Mouse (Mus musculus) liver, adult 2 months (tissue): ENCODE data around the gene Wrap53. TPM values are rescaled to one million over a fixed set of nuclear protein-coding genes. Genes with fewer than 3 reads are reported as not detected.

Experiments used
- DNase-seq: peaks from one replicate; pipeline ENCODE4 v3.0.0-alpha.2; 2011; ENCODE audit warnings: low read depth, low spot score; ENCODE audit errors: extremely low read depth
- H3K27ac ChIP-seq: fragments of 200-500 bp; replicated peaks from 2 replicates; pipeline ENCODE4 v1.5.1; 2012; ENCODE audit warnings: low read depth, mild to moderate bottlenecking, control low read depth, inconsistent platforms, low read length; ENCODE audit not compliant: insufficient read depth
- H3K27me3 ChIP-seq: fragments of 200-500 bp; 2 replicates; pipeline ENCODE4 v1.6.1; 2012; ENCODE audit warnings: mild to moderate bottlenecking, moderate library complexity, low read length, inconsistent platforms; ENCODE audit not compliant: control insufficient read depth, insufficient read depth
- H3K36me3 ChIP-seq: fragments of 200-500 bp; 2 replicates; pipeline ENCODE4 v1.6.1; 2012; ENCODE audit warnings: low read length, inconsistent platforms; ENCODE audit not compliant: control insufficient read depth, insufficient read depth
- H3K4me1 ChIP-seq: fragments of 200-500 bp; 2 replicates; pipeline ENCODE4 v1.6.1; 2011; ENCODE audit warnings: low read length; ENCODE audit not compliant: control insufficient read depth, insufficient read depth
- H3K4me3 ChIP-seq: fragments of 200-500 bp; 2 replicates; pipeline ENCODE4 v1.5.1; 2011; ENCODE audit warnings: low read depth, mild to moderate bottlenecking, control low read depth, low read length, moderate library complexity; ENCODE audit not compliant: insufficient read depth
- H3K79me2 ChIP-seq: fragments of 200-500 bp; 2 replicates; pipeline ENCODE4 v1.6.1; 2012; ENCODE audit warnings: inconsistent platforms, mild to moderate bottlenecking, low read length, moderate library complexity; ENCODE audit not compliant: control insufficient read depth, insufficient read depth
- H3K9ac ChIP-seq: fragments of 200-500 bp; 2 replicates; pipeline ENCODE4 v1.6.1; 2012; ENCODE audit warnings: low read depth, mild to moderate bottlenecking, control low read depth, inconsistent platforms, low read length
- CTCF ChIP-seq: fragments of 200-500 bp; IDR thresholded peaks from 2 replicates; pipeline ENCODE4 v1.5.1; 2011; ENCODE audit warnings: low read depth, low read length, control low read depth
- POLR2A ChIP-seq: fragments of 200-500 bp; IDR thresholded peaks from 2 replicates; pipeline ENCODE4 v1.6.1; 2011; ENCODE audit warnings: low read length, control low read depth; ENCODE audit not compliant: insufficient read depth; ENCODE audit errors: extremely low read depth
- WGBS: fragments of 180-500 bp; shearing (Covaris S2); methylation state at CpG from one replicate; pipeline ENCODE4 v1.1.7; 2018; 5-methylcytosine and 5-hydroxymethylcytosine counted together
- polyA plus RNA-seq: library from polyadenylated mRNA; depleted of rRNA; stranded (reverse); fragments of >200 nt; gene quantifications from 2 replicates; pipeline ENCODE4 v1.2.3, GENCODE M21; 2012
- total RNA-seq: library from RNA; depleted of rRNA; stranded (reverse); fragments of >200 nt; gene quantifications from 2 replicates; pipeline ENCODE4 v1.2.3, GENCODE M21; 2014

The Wrap53 gene
- total and polyA plus RNA-seq, 2 experiments = 5.6 to 11.2 TPM

- peak; percentile 27 for DNase-seq
- Histone ChIP-seq H3K27me3 (no peaks in the 10 kb centered on the region), H3K79me2 (no peaks in the 10 kb centered on the region), H3K4me1 (no peaks in the 10 kb centered on the region), H3K4me3 (no peak overlapping the region), H3K36me3 (no peaks in the 10 kb centered on the region), H3K9ac (no peak overlapping the region), H3K27ac (no peak overlapping the region)
- no peak for TF ChIP-seq CTCF
- TF ChIP-seq POLR2A = no peak
- WGBS = 80% methylated on average over 5 of the region's 5 CpGs
Measured at GRCm38 (mm10) chr11:69554539-69555140, 25.4 kb downstream of the Wrap53 start.

- no peak overlapping the region for H3K27ac ChIP-seq
- no peak overlapping the region for H3K4me3 ChIP-seq
- no peaks in the 10 kb centered on the region for H3K79me2 ChIP-seq
- H3K36me3 ChIP-seq = no peaks in the 10 kb centered on the region
- H3K4me1 ChIP-seq = no peaks in the 10 kb centered on the region
- DNase-seq = no peak
- H3K9ac ChIP-seq = no peak overlapping the region
- 46% methylated on average over 2 of the region's 2 CpGs for WGBS
- H3K27me3 ChIP-seq = no peaks in the 10 kb centered on the region
- TF ChIP-seq POLR2A (no peak), CTCF (no peak)
Measured at GRCm38 (mm10) chr11:69553341-69553721, 26.7 kb downstream of the Wrap53 start.

GRCm38 (mm10) chr11:69552622-69553340 is 27.3 kb downstream of the Wrap53 start:
- Histone ChIP-seq H3K4me3 (no peak overlapping the region), H3K27ac (no peak overlapping the region), H3K4me1 (no peaks in the 10 kb centered on the region), H3K36me3 (no peaks in the 10 kb centered on the region), H3K27me3 (0 out of 2 replicates have a peak, but pooled peaks cover under 1% of the 10 kb centered on the region), H3K79me2 (no peaks in the 10 kb centered on the region), H3K9ac (no peak overlapping the region)
- 37% methylated on average over 14 of the region's 14 CpGs for WGBS
- no peak for TF ChIP-seq CTCF
- TF ChIP-seq POLR2A = no peak
- DNase-seq = no peak

- Histone ChIP-seq H3K79me2 (no peaks in the 10 kb centered on the region), H3K27ac (no peak overlapping the region), H3K4me3 (no peak overlapping the region), H3K4me1 (peaks cover 5% of the 10 kb centered on the region), H3K36me3 (no peaks in the 10 kb centered on the region), H3K27me3 (0 out of 2 replicates have a peak, but pooled peaks cover 2% of the 10 kb centered on the region), H3K9ac (no peak overlapping the region)
- 65% methylated on average over 4 of the region's 4 CpGs for whole genome bisulfite sequencing
- TF ChIP-seq CTCF (no peak), POLR2A (no peak)
- no peak for DNase-seq
Measured at GRCm38 (mm10) chr11:69551310-69551709, 28.7 kb downstream of the Wrap53 start.

- Histone ChIP-seq H3K27me3 (0 out of 2 replicates have a peak, but pooled peaks cover 2% of the 10 kb centered on the region), H3K79me2 (no peaks in the 10 kb centered on the region), H3K27ac (no peak within 1 kb of the TSS), H3K4me3 (no peak within 1 kb of the TSS), H3K9ac (no peak within 1 kb of the TSS), H3K4me1 (peaks cover 8% of the 10 kb centered on the region), H3K36me3 (no peaks in the 10 kb centered on the region)
- no peak for TF ChIP-seq CTCF
- TF ChIP-seq POLR2A = no peak
- WGBS = 50% methylated on average over 12 of the region's 12 CpGs
- no peak for DNase-seq
Measured at GRCm38 (mm10) chr11:69549060-69549656, 30.9 kb downstream of the Wrap53 start, which contains the start of gene Dnah2. Dnah2 (minus strand) TSS chr11:69549110.
